Mouse (Mus musculus): ENCODE measurements around the gene Zfp442.
A peak's percentile ranks its signal among the peaks of the same experiment; 100 is the strongest.
"Not testable (repeated sequence)": the region's sequence is repeated elsewhere in the genome, so short reads cannot be mapped to it uniquely, and the experiment has no call there.

Zfp442 gene

DNA sequence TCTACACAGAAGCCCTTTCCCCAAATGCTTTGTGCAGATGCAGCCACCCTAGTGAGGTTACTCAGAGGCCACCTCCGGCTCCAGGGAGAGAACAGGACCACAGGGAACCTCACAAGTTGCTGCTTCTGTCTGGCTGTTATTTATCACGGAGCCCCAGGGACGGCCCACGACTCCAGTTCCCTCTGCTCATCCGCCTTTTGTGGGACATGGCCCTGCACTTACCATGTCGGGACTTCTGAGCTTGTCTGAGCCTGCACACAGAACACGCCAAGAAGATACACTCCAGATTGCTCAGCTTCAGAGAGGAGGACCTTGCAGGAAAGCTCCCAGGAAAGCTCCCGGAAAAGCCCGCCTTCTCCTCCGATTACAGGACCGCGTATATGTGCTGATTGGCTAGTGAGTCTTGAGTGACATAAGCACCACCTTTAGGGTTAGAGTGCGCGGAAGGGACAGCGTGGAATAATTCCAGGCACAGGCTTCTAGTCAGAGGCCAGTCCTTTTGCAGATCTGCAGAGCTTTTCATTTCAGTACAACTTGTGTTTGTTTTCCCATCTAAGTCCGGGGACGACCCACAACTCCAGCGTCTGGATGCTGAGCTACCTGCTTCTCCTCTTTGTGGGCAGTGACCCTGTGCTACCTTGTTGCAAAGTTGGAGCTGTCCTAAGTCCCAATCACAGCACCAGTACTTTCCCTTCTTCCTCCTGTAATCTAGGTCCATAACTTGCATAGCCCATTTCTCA, at the start of gene Zfp442:
TSS of gene Zfp442 (minus strand) at position 307 of the 740 bp plus-strand sequence.
- peak; percentile 78 to 79 for DNase-seq

DNA sequence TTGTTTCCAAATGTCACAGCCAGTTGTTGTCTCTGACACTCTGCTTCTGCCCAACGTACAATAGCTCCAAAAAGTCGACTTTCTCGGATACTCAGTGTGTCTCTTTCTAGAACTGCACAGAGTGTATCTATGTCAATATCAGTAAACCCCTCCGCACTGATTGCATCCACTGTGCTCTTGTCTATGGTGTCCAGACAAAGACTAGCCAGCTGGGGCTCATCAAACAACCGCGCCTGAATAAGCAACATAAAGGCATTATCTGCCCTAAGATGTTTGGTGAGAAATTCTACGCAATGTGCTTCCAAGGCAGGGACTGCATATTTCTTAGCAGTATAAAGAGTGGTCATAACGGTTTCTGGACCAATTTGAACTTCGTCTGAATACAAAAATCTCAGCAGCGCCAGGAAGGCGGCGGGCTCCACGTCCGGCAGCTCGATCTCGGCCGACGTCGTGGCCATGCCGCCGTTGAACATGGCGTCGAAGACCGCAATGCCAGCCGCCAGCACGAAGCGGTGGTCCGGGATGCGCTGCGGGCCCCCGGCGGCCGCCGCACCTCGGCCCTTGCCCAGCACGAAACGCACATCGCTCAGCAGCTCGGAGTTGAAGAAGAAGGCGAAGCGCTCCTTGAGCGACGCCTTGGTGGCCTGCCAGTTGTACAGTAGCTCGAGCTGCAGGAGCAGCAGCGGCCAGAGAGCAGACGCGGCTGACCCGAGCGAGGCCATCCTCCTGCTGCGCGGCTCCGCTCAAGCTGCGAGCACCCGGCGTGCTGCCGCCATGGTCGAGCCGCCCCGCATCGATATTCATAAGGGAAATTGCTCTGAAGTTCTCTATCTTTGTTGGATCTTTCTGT, 49.1 kb upstream of the Zfp442 start:
- peak in 1 of 2 experiments; percentile 17 for DNase-seq

DNA sequence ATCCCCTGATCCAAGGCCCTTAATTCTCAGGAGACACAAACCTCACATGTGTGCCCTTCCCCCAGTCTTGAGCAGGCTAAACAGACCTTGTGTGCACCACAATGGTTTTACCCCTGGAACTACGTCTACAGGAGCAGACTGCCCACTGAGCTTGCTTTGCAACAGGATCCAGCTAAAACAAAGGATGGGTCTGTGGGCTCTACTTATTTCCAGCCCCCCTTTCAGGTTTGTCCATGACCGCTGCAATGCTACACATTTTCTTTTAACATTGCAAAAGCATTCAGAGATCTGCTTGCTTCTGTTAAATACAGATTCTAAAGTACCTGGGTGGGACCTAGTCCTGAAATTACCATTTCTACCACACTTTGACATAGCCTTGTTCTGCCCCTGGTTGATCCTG, 41.7 kb upstream of the Zfp442 start:
- no peak for DNase-seq

DNA sequence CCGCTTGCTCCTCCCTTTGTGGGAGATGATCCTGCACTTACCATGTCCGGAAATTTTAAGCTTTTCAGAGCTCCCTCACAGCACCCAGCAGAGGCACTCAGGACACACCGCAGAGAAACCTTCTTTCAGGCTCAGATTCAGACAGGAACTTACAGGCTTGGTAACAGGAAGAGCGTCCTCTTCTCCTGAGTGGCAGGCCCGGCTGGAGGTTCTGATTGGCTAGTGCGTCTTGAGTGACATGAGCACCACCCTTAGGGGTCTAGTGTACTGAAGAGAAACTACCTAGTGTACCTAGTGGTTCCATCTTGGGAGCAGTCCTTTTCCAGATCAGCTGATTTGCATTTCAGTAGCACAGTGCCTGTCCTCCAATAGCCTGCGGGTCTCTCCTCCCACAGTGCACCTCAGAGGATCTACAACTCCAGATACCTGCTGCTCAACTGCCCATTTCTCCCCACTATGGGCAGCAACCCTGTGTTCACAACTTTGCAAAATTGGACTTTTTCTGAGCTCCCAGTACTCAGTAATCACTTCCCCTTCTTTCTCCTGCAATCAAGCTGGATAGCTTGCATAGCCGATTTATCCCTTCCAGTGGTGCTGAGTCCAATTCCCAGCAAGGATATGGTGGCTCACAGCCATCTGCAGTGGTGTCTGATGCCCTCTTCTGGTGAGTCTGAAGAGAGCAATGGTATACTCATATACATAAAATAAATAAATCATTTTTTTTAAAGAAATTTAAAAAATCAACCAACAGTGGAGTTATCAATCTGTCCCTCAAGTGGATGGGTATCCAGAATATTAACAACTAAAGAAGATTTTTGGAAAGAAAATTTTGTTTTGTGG, 33.9 kb upstream of the Zfp442 start, which contains the start of gene Zfp345:
TSS of gene Zfp345 (minus strand) at position 153 of the 840 bp plus-strand sequence.
- DNase-seq: not testable (repeated sequence)

DNA sequence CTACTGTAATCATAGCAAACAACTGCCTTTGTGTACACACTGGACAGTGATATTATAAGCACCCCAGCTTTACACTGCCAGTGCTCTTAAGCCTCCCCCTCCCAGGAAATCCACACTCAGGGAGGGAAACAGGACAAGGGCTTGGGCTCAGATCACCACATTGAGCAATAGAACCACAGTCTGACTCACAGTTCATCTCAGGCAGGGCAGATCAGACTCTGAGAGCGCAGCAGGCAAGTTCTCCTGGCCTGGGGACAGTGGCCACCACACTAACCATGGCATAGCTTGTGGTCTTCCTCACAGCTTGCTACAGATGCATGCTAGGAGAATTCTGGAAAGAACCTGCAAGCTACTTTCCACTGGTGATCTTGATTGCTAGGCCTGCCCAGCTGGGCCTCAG, 12.2 kb downstream of the Zfp442 start:
- DNase-seq: not testable (repeated sequence)

DNA sequence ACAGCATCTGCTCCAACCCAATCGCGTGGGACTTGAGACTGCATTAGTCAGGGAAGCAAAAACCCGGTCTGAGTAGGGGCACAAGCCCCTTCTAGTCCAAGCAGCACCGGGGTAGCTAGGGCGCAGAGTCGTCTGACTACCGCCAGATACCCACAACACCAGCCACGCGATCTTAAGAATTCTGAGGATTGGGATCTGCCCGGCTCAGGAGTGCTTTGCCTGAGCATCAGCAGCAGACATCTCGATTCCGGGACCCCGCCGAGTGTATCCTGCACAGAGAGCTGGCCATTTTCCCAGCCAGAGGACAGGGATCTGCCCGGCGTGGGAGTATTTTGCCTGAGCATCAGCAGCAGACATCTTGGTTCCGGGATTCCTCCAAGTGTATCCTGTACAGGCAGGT, 39.1 kb downstream of the Zfp442 start:
- DNase-seq: not testable (repeated sequence)

DNA sequence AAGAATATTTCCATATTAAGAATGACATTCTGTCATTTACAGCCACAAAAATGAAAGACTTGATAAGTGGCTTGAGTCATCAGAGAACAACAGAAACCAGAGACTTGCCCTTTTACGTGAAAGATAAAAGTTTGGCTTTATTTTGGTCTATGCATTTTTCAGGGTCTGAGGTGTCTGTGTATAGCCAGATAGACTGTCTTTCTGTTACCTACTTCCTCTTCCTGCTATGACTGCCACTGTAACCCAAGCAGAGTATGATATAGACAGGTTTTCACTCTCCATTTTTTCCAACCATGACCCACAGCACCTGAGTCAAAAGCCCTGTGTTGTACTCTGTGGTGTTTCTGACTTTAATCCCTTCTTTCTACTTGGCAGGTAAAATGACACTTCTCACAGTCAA, 61.1 kb downstream of the Zfp442 start:
- no peak for DNase-seq

DNA sequence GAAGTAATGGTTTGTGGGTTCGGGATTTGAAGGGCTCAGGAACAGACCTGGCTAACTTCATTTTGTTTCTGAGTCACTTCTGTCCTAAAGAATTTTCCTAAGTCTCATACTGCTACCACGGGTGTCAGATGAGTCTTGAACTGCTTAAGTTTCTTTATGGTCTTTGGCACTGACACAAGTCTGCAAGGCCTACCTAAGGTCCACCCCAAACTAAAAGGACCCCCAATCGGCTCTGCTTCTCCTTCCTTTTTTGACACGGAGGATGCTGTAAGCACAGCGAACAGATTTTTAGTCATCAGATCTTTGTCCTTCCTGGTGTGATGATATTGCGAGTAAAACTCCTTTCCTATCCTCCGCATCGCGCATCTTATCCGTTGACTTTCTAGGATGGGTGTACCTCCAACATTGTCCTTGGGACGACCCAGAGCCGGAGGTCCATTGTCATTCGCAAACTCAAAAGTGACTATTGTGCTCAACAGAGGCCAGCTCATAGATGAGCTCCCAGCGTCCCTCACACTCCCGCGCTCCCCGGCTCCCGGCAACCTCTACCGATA, 65.7 kb downstream of the Zfp442 start:
- not testable (repeated sequence) for DNase-seq

DNA sequence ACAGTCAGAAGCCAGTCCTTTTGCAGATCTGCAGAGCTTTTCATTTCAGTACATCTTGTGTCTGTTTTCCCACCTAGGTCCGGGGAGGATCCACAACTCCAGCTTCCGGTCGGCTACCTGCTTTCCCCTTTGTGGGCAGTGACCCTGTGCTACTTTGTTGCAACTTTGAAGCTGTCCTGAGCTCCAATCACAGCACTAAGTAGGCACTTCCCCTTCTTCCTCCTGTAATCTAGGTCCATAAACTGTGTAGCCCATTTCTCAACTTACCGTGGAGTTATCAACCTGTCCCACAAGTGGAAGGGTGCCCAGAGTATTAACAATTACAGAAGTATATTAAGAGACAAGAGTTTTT, 88.4 kb downstream of the Zfp442 start:
- DNase-seq: no peak

DNA sequence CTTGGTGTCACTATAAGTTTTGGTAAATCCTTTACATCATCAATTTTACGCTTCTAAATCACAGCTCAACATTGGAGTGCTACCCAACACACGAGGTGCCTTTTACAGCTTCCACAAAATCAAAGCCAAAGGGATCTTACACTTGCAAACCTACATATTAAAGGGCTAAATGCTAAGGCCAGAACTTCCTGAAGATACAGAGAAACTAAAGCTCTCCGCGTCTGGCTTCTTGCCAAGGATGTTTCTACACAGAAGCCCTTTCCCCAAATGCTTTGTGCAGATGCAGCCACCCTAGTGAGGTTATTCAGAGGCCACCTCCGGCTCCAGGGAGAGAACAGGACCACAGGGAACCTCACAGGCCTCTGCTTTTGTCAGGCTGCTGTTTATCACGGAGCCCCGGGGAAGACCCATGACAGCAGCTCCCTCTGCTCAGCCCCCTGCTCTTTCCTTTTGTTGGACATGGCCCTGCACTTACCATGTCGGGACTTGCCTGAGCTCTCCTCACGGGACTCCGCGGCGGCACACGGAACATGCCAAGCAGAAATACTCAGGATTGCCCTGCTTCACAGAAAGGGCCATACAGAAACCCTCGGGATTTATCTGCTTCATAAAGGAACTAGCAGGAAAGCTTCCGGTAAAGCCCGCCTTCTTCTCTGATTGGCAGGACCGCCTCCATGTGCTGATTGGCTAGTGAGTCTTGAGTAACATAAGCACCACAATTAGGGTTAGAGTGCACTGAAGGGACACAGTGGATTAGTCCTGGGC, 89.0 kb downstream of the Zfp442 start, which contains the start of gene 3300002I08Rik:
TSS of gene 3300002I08Rik (minus strand) at position 653 of the 765 bp plus-strand sequence.
- DNase-seq: peak; percentile 93 to 94

Data from kidney, postnatal 36 days (tissue).